ENCODE assay signal across 7 mouse cellular contexts in genomic region chr1:151571838-151572578, GRCm38 (mm10). TPM values are rescaled to one million over a fixed set of nuclear protein-coding genes. Genes with fewer than 3 reads are reported as not detected.
A peak's percentile ranks its signal among the peaks of the same experiment; 100 is the strongest.
DNase-seq lines count a peak whose midpoint lies in the region; ATAC-seq and TF ChIP-seq lines count a peak whose summit lies in the region.

No protein-coding gene starts in this region.

- 26% methylated on average over 10 of the region's 10 CpGs for WGBS in heart, embryonic 15.5 days
- 2% methylated on average over 10 of the region's 10 CpGs for WGBS in macrophage (ENCODE audit: missing documents)

- peak overlapping the region; percentile 95 for H3K4me2 ChIP-seq in heart, embryonic 15.5 days

- H3K79me2 ChIP-seq in macrophage (ENCODE audit: inconsistent target), result peaks cover 47% of the 10 kb centered on the region

- peak; percentile 53 for DNase-seq in CD4-positive helper T cell, adult 2 months (ENCODE audit: low read depth, low spot score)
- DNase-seq in right cerebral cortex, postnatal 25 days, result no peak
- no peak for DNase-seq in cerebellum, adult 9-11 months
- DNase-seq in gastrocnemius, adult 8-10 months (ENCODE audit: low spot score in 2 of 2), result no peak

- peaks cover 40% of the 10 kb centered on the region for H3K4me1 ChIP-seq in E14TG2a.4 (replicated peaks; ENCODE audit: low read depth, low read length)
- peaks cover 15% of the 10 kb centered on the region for H3K4me1 ChIP-seq in heart, embryonic 15.5 days (replicated peaks)

- 0 out of 2 replicates have a peak overlapping the region, but pooled peaks have one; percentile 37 for H3K27ac ChIP-seq in heart, embryonic 15.5 days
- H3K27ac ChIP-seq in macrophage, result peak overlapping the region; percentile 48

- no peak for TF ChIP-seq CTCF in E14TG2a.4 (conservative IDR thresholded peaks at IDR 0.05; ENCODE audit: low read length)

- ATAC-seq in heart, embryonic 15.5 days (replicated peaks; ENCODE audit: insufficient number of reproducible peaks, insufficient read depth, low FRiP score, low read depth), result no peak

- no peaks in the 10 kb centered on the region for H3K9me3 ChIP-seq in E14TG2a.4 (ENCODE audit: low read length)
- no peaks in the 10 kb centered on the region for H3K9me3 ChIP-seq in heart, embryonic 15.5 days (replicated peaks)

- peak overlapping the region; percentile 72 for H3K9ac ChIP-seq in heart, embryonic 15.5 days

- H3K4me3 ChIP-seq in E14TG2a.4 (replicated peaks; ENCODE audit: low read length), result peak overlapping the region; percentile 84
- peak overlapping the region; percentile 67 for H3K4me3 ChIP-seq in heart, embryonic 15.5 days
- peak overlapping the region; percentile 76 for H3K4me3 ChIP-seq in macrophage (ENCODE audit: inconsistent target)

- H3K36me3 ChIP-seq in E14TG2a.4 (ENCODE audit: insufficient read depth, low read length) (no peaks in the 10 kb centered on the region), macrophage (ENCODE audit: inconsistent target) (0 out of 2 replicates have a peak, but pooled peaks cover 6% of the 10 kb centered on the region)
- no peaks in the 10 kb centered on the region for H3K36me3 ChIP-seq in heart, embryonic 15.5 days

- H3K27me3 ChIP-seq in E14TG2a.4 (ENCODE audit: insufficient read depth, low read length), result peaks cover 30% of the 10 kb centered on the region
- H3K27me3 ChIP-seq in heart, embryonic 15.5 days, result no peaks in the 10 kb centered on the region

RNA-seq across cellular contexts. Expression of gene Fam129a, which starts 1.0 kb away (rescaled TPM):
- 14.3 and 14.4 TPM in 2 replicates for polyA plus RNA-seq in heart, embryonic 15.5 days (2015; fragmentation: Nextera tagmentation; extraction: Ambion mirVana)
- total RNA-seq in macrophage (2018; cell fraction: chromatin; rRNA removed), result 100 to 1,000 TPM in 4 of 26 experiments, 10 to 100 TPM in 17, 1 to 10 TPM in 5; 6.3 to 361 (median 16.6) TPM
- total RNA-seq in macrophage (2018; cell fraction: cytosol; rRNA removed), result 10 to 100 TPM in 24 of 26 experiments, 1 to 10 TPM in 2; 8.8 to 90.4 (median 14.9) TPM
- 100 to 1,000 TPM in 3 of 26 experiments, 10 to 100 TPM in 23; 10.1 to 213 (median 22.3) TPM for total RNA-seq in macrophage (2018; cell fraction: nucleus; rRNA removed)
- polyA plus RNA-seq in macrophage (2018), result 9.5 to 18.4 TPM (median 10.7 TPM) in 3 replicates
- total RNA-seq in gastrocnemius, adult 8-10 months (2022), result 10 to 100 TPM in 1 of 4 experiments, 1 to 10 TPM in 3; 5.7 to 11.8 (median 7.9) TPM
